Mouse (Mus musculus) bone marrow macrophage, adult 2 months (primary cell): ENCODE measurements around the gene Mrpl44.

ENCODE experiments used
- CTCF ChIP-seq: IDR thresholded peaks from 2 replicates; pipeline ENCODE4 v1.5.1; 2012; ENCODE audit warnings: low read depth, mild to moderate bottlenecking, low read length, moderate library complexity
- POLR2A ChIP-seq: IDR thresholded peaks from 2 replicates; pipeline ENCODE4 v1.6.1; 2012; ENCODE audit warnings: mild to moderate bottlenecking, low read depth, low read length, borderline replicate concordance

- TF ChIP-seq POLR2A, result no peak
- no peak for TF ChIP-seq CTCF
Observed at GRCm38 (mm10) chr1:79775927-79776458, at the start of gene Mrpl44, which contains the start of gene Wdfy1.
